Mouse (Mus musculus) kidney, postnatal 0 days (tissue): ENCODE results near the gene Tfap4. TPM values are rescaled to one million over a fixed set of nuclear protein-coding genes. Genes with fewer than 3 reads are reported as not detected.

Source experiments
- ATAC-seq: fragments of 200-750 bp; cut with Nextera tagmentation; replicated peaks from 2 replicates; pipeline ENCODE4 v1.8.0; 2017; ENCODE audit warnings: low read depth, moderate number of reproducible peaks, moderate TSS enrichment, moderate library complexity; ENCODE audit not compliant: low FRiP score
- DNase-seq: peaks from one replicate; pipeline ENCODE4 v3.0.0-alpha.2; 2016; ENCODE audit warnings: low spot score
- H3K27ac ChIP-seq: fragments of 300-500 bp; sonication (generic); 2 replicates; pipeline ENCODE4 v1.5.1; 2014; ENCODE audit warnings: mild to moderate bottlenecking
- H3K27me3 ChIP-seq: fragments of 300-500 bp; sonication (generic); 2 replicates; pipeline ENCODE4 v1.6.1; 2014; ENCODE audit warnings: low read length, mixed read lengths; ENCODE audit not compliant: insufficient read depth
- H3K36me3 ChIP-seq: fragments of 300-500 bp; sonication (generic); 2 replicates; pipeline ENCODE4 v1.6.1; 2014; ENCODE audit warnings: low read length, mixed read lengths; ENCODE audit not compliant: insufficient read depth
- H3K4me1 ChIP-seq: fragments of 300-500 bp; sonication (generic); replicated peaks from 2 replicates; pipeline ENCODE4 v1.6.1; 2014; ENCODE audit warnings: antibody characterized with exemption, low read length, mixed read lengths; ENCODE audit not compliant: insufficient read depth
- H3K4me2 ChIP-seq: fragments of 300-500 bp; sonication (generic); 2 replicates; pipeline ENCODE4 v1.6.1; 2014; ENCODE audit warnings: mild to moderate bottlenecking, low read length, moderate library complexity, mixed read lengths
- H3K4me3 ChIP-seq: fragments of 300-500 bp; sonication (generic); replicated peaks from 2 replicates; pipeline ENCODE4 v1.5.1; 2014; ENCODE audit warnings: low read depth, low read length
- H3K9ac ChIP-seq: fragments of 300-500 bp; sonication (generic); 2 replicates; pipeline ENCODE4 v1.6.1; 2014; ENCODE audit warnings: low read depth, low read length
- H3K9me3 ChIP-seq: fragments of 300-500 bp; sonication (generic); replicated peaks from 2 replicates; pipeline ENCODE4 v1.6.1; 2016; ENCODE audit warnings: low read length, inconsistent platforms, mixed read lengths
- CTCF ChIP-seq: IDR thresholded peaks from 2 replicates; pipeline ENCODE4 v1.5.1; 2016; ENCODE audit warnings: antibody characterized with exemption, low read depth, mild to moderate bottlenecking, moderate library complexity
- WGBS: fragments of 180-500 bp; shearing (Covaris S2); extraction: QIAGEN DNeasy Blood & Tissue Kit; methylation state at CpG from one replicate; pipeline ENCODE4 v1.1.7; 2014; 5-methylcytosine and 5-hydroxymethylcytosine counted together
- polyA plus RNA-seq: library from polyadenylated mRNA; unstranded; fragments of >200 nt; fragmentation: Nextera tagmentation; extraction: Ambion mirVana; gene quantifications from 2 replicates; pipeline ENCODE4 v1.2.1, GENCODE M21; 2015

The Tfap4 gene
- polyA plus RNA-seq, 1 experiment from 2014 or later: 17.2 TPM

DNA sequence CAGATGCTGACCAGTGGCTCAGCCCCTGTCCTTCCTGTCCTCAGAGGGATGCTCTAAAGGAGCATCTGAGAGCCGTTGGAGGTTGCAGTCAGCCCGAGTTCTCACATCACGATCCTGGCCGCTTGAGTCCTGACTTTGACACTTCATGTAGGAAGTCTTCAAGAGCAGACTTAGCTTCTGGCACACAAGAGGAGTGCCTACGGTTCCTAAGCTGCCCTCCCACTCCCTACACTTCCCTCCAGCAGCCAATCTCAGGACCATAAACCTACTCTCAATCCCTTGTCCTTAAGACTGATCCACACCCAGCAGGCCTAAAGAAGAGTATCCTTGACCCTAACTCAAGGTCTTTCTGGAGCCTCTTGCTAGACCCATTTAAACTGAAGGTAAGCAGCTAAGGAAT is 63.8 kb downstream of the Tfap4 start:
- DNase-seq (no peak), ATAC-seq (no peak)
- Histone ChIP-seq H3K9ac (no peak overlapping the region), H3K36me3 (no peaks in the 10 kb centered on the region), H3K9me3 (no peaks in the 10 kb centered on the region), H3K4me3 (no peak overlapping the region), H3K4me2 (no peak overlapping the region), H3K27ac (no peak overlapping the region), H3K4me1 (no peaks in the 10 kb centered on the region; the same call in 1 of the 2 replicates), H3K27me3 (no peaks in the 10 kb centered on the region)
- TF ChIP-seq CTCF: no peak
- WGBS: 81% methylated on average over 5 of the region's 5 CpGs

Other genes with a start within 250 kb of the Tfap4 start
- 1.1 and 1.3 TPM in 2 replicates for gene Adcy9, start 139.4 kb downstream of the Tfap4 start, polyA plus RNA-seq
- gene Srl, start 18.0 kb downstream of the Tfap4 start, polyA plus RNA-seq: 8.5 and 11.6 TPM in 2 replicates
- gene Glis2, start 34.9 kb upstream of the Tfap4 start, polyA plus RNA-seq: 74.6 and 78.8 TPM in 2 replicates
- gene Pam16, start 65.1 kb upstream of the Tfap4 start, polyA plus RNA-seq: 105 and 106 TPM in 2 replicates
- gene Vasn, start 80.1 kb upstream of the Tfap4 start, polyA plus RNA-seq: 20.4 and 21.1 TPM in 2 replicates
- gene Dnaja3, start 80.1 kb upstream of the Tfap4 start, polyA plus RNA-seq: 87.8 and 89.3 TPM in 2 replicates
- gene Coro7, start 119.9 kb upstream of the Tfap4 start, polyA plus RNA-seq: 13.1 and 16.8 TPM in 2 replicates
- 47.9 and 56.2 TPM in 2 replicates for gene Nmral1, start 159.5 kb upstream of the Tfap4 start, polyA plus RNA-seq
- 102 and 107 TPM in 2 replicates for gene Hmox2, start 166.5 kb upstream of the Tfap4 start, polyA plus RNA-seq
- 81.1 and 91.2 TPM in 2 replicates for gene Cdip1, start 230.4 kb upstream of the Tfap4 start, polyA plus RNA-seq